Mouse (Mus musculus): ENCODE measurements around the gene Map10.

DNA sequence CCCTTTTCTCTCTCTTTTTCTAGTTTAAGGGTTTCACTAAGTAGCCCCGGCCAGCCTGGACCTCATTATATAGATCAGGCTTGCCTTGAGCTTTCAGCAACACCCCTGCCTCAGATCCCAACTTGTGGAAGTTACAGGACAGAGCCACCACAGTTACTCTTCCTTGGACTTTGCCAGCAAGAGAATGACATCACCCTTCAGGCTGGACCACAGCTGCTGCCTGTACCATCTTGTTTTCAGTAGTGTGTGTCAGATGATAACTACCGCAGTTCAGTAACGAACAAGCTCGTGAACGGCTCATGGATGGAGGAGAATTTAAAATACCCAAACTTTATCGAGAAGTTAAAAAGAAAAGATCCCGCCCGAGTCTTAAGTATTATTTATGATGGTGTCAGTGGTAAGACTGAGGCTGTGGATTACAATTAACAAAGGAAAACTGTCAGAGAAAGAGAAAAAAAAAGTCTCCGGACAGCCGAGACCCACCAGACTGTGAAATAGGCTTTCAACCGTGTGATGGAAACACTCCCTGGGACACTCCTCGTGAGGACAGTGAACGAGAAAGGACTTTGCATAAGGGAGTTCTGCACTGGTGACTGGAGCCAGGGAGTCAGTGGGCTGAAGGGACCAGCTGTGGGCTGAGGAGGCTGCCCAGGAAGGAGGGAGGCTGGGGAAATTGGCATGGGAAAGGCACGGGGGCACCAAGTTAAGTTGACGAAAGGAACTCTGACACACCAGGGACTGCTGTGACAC lies 20.7 kb downstream of the Map10 start:
- TF ChIP-seq CTCF (IDR thresholded peaks at IDR 0.05; ENCODE audit: extremely low read depth, insufficient read depth, insufficient read length, insufficient replicate concordance) (no peak), POLR2A (IDR thresholded peaks at IDR 0.05; ENCODE audit: low read depth, low read length) (no peak)

All from spleen, adult 2 months (tissue).